ENCODE assay signal across 16 mouse cellular contexts in genomic region chr16:29759416-29759815, GRCm38 (mm10).
"Had no signal": no experiment of that assay in that cellular context is flagged by ENCODE, and none has a peak within 500 bp of the region (broad histone marks: within the 10 kb centered on the region; RNA-seq: fewer than 3 reads in every experiment).

No protein-coding gene starts in this region.

- H3K4me2 ChIP-seq: lung, embryonic 15.5 days; midbrain, embryonic 11.5 days; midbrain, embryonic 13.5 days; midbrain, embryonic 15.5 days; neural tube, embryonic 12.5 days; stomach, embryonic 15.5 days had no signal

- H3K9me3 ChIP-seq: lung, embryonic 15.5 days; midbrain, embryonic 13.5 days; midbrain, embryonic 15.5 days; neural tube, embryonic 12.5 days; stomach, embryonic 15.5 days had no signal

- DNase-seq: lung, adult 2 months; lung, postnatal 14 days; lung, postnatal 36 days; right cerebral cortex, postnatal 14 days; thymus, adult 2 months; thymus, postnatal 25 days; thymus, postnatal 4 days had no signal

- H3K27me3 ChIP-seq: lung, embryonic 15.5 days; stomach, embryonic 15.5 days had no signal

- H3K36me3 ChIP-seq: lung, embryonic 15.5 days; midbrain, embryonic 13.5 days; midbrain, embryonic 15.5 days; neural tube, embryonic 12.5 days; stomach, embryonic 15.5 days had no signal

- ATAC-seq: lung, postnatal 0 days; midbrain, embryonic 13.5 days; midbrain, embryonic 15.5 days had no signal

- H3K4me3 ChIP-seq: lung, embryonic 15.5 days; midbrain, embryonic 13.5 days; midbrain, embryonic 15.5 days; neural tube, embryonic 12.5 days; stomach, embryonic 15.5 days had no signal

- H3K9ac ChIP-seq: lung, embryonic 15.5 days; midbrain, embryonic 13.5 days; midbrain, embryonic 15.5 days; neural tube, embryonic 12.5 days; stomach, embryonic 15.5 days had no signal

- H3K27ac ChIP-seq: lung, embryonic 15.5 days; macrophage; midbrain, embryonic 13.5 days; midbrain, embryonic 15.5 days; neural tube, embryonic 12.5 days; stomach, embryonic 15.5 days; stomach, postnatal 0 days had no signal
